8 mouse cellular contexts compared by ENCODE assay signal in the genomic region with DNA sequence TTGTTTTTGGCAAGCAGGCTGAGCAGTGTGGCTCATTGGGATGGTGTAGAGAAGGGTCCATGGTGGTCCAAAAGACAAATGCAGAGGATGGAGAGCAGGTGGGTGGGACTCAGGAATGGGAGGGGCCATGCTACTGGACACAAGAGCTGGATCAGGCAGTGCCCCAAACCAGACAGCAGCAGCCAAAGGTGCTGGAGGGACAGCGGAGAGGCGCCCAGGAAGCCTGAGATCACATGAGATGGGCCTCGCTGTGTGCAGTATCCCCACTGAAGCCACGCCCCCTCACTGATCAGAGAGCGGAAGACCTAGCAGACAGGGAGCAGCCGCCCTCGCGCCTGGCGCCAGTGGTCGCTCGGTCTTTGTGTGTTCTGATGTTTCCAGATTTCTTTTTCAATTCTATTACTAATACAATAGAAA. TPM values are rescaled to one million over a fixed set of nuclear protein-coding genes. Genes with fewer than 3 reads are reported as not detected.
DNase-seq lines count a peak whose midpoint lies in the region; ATAC-seq and TF ChIP-seq lines count a peak whose summit lies in the region.

No protein-coding gene starts in this region.

- H3K4me1 ChIP-seq in forebrain, embryonic 15.5 days, result peaks cover 8% of the 10 kb centered on the region
- no peaks in the 10 kb centered on the region for H3K4me1 ChIP-seq in hindbrain, postnatal 0 days (ENCODE audit: insufficient read depth, low read length)
- H3K4me1 ChIP-seq in liver, embryonic 13.5 days (replicated peaks), result peaks cover 14% of the 10 kb centered on the region

- H3K4me3 ChIP-seq in forebrain, embryonic 15.5 days, result peak overlapping the region; percentile 31
- no peak overlapping the region; the same call in 1 of the 2 replicates for H3K4me3 ChIP-seq in hindbrain, postnatal 0 days (ENCODE audit: low read length)
- peak overlapping the region; percentile 42 for H3K4me3 ChIP-seq in liver, embryonic 13.5 days (replicated peaks)

- peak; percentile 85 for DNase-seq in CD4-positive helper T cell, adult 2 months (ENCODE audit: low read depth, low spot score)
- DNase-seq in ZHBTc4 (ENCODE audit: low read depth, low spot score), result peak; percentile 86
- DNase-seq in hindbrain, postnatal 0 days (ENCODE audit: low spot score), result peak; percentile 51
- peak; percentile 57 for DNase-seq in liver, embryonic 13.5 days
- peak; percentile 86 for DNase-seq in naive thymus-derived CD4-positive, alpha-beta T cell, adult 2 months (ENCODE audit: low read depth)
- DNase-seq in thymus, postnatal 14 days, result peak; percentile 88
- no peak for DNase-seq in cerebellum, adult 9-10 months

- no peaks in the 10 kb centered on the region for H3K9me3 ChIP-seq in forebrain, embryonic 15.5 days
- no peaks in the 10 kb centered on the region for H3K9me3 ChIP-seq in hindbrain, postnatal 0 days (ENCODE audit: low read length)
- H3K9me3 ChIP-seq in liver, embryonic 13.5 days (replicated peaks), result no peaks in the 10 kb centered on the region

- WGBS in forebrain, embryonic 15.5 days, result 19% methylated on average over 11 of the region's 11 CpGs
- WGBS in hindbrain, postnatal 0 days, result 28% methylated on average over 11 of the region's 11 CpGs
- WGBS in liver, embryonic 13.5 days (ENCODE audit: insufficient replicate concordance), result under 1% methylated on average over 11 of the region's 11 CpGs

- H3K4me2 ChIP-seq in forebrain, embryonic 15.5 days (replicated peaks), result peak overlapping the region; percentile 47
- peak overlapping the region; percentile 23 for H3K4me2 ChIP-seq in hindbrain, postnatal 0 days (ENCODE audit: low read depth, low read length)
- H3K4me2 ChIP-seq in liver, embryonic 13.5 days, result peak overlapping the region; percentile 66

- TF ChIP-seq CTCF in hindbrain, postnatal 0 days (IDR thresholded peaks at IDR 0.05; ENCODE audit: low read depth), result no peak

- no peak overlapping the region for H3K27ac ChIP-seq in forebrain, embryonic 15.5 days (replicated peaks)
- no peak overlapping the region for H3K27ac ChIP-seq in hindbrain, postnatal 0 days
- no peak overlapping the region for H3K27ac ChIP-seq in liver, embryonic 13.5 days

- ATAC-seq in forebrain, embryonic 15.5 days (replicated peaks), result peak; percentile 72
- ATAC-seq in hindbrain, postnatal 0 days, result peak; percentile 42; the same call in 1 of the 2 replicates
- ATAC-seq in liver, embryonic 13.5 days (ENCODE audit: low read depth), result peak; percentile 65

- H3K27me3 ChIP-seq in forebrain, embryonic 15.5 days, result no peaks in the 10 kb centered on the region
- H3K27me3 ChIP-seq in hindbrain, postnatal 0 days (ENCODE audit: insufficient read depth, low read length), result no peaks in the 10 kb centered on the region
- H3K27me3 ChIP-seq in liver, embryonic 13.5 days, result no peaks in the 10 kb centered on the region

- 0 out of 2 replicates have a peak, but pooled peaks cover 3% of the 10 kb centered on the region for H3K36me3 ChIP-seq in forebrain, embryonic 15.5 days
- H3K36me3 ChIP-seq in hindbrain, postnatal 0 days (ENCODE audit: insufficient read depth, low read length), result no peaks in the 10 kb centered on the region
- H3K36me3 ChIP-seq in liver, embryonic 13.5 days, result no peaks in the 10 kb centered on the region

- peak overlapping the region; percentile 16; the same call in 1 of the 2 replicates for H3K9ac ChIP-seq in forebrain, embryonic 15.5 days (replicated peaks)
- H3K9ac ChIP-seq in hindbrain, postnatal 0 days (replicated peaks; ENCODE audit: low read length), result 0 out of 2 replicates have a peak overlapping the region, but pooled peaks have one; percentile 3
- peak overlapping the region; percentile 57; the same call in 1 of the 2 replicates for H3K9ac ChIP-seq in liver, embryonic 13.5 days

RNA-seq across cellular contexts. Expression of gene Ccdc40, which starts 9.9 kb away (rescaled TPM):
- polyA plus RNA-seq in forebrain, embryonic 15.5 days (2015; fragmentation: Nextera tagmentation; extraction: Ambion mirVana), result 12.9 and 13.7 TPM in 2 replicates
- total RNA-seq in hindbrain, postnatal 0 days (2014; rRNA removed), result 11.5 and 12.5 TPM in 2 replicates
- 9.7 and 10.3 TPM in 2 replicates for polyA plus RNA-seq in hindbrain, postnatal 0 days (2015; fragmentation: Nextera tagmentation; extraction: Ambion mirVana)
- 1.4 and 1.8 TPM in 2 replicates for polyA plus RNA-seq in liver, embryonic 13.5 days (2015; fragmentation: Nextera tagmentation; extraction: Ambion mirVana)

RNA-seq across cellular contexts. Expression of gene Tbc1d16, which starts 10.0 kb away (rescaled TPM):
- polyA plus RNA-seq in forebrain, embryonic 15.5 days (2015; fragmentation: Nextera tagmentation; extraction: Ambion mirVana), result 52.4 and 54.6 TPM in 2 replicates
- 161 and 182 TPM in 2 replicates for total RNA-seq in hindbrain, postnatal 0 days (2014; rRNA removed)
- polyA plus RNA-seq in hindbrain, postnatal 0 days (2015; fragmentation: Nextera tagmentation; extraction: Ambion mirVana), result 42.1 and 43.9 TPM in 2 replicates
- 1.5 and 1.6 TPM in 2 replicates for polyA plus RNA-seq in liver, embryonic 13.5 days (2015; fragmentation: Nextera tagmentation; extraction: Ambion mirVana)

RNA-seq across cellular contexts. Expression of gene Gaa, which starts 29.4 kb away (rescaled TPM):
- polyA plus RNA-seq in forebrain, embryonic 15.5 days (2015; fragmentation: Nextera tagmentation; extraction: Ambion mirVana), result 43.9 and 49.8 TPM in 2 replicates
- 223 and 230 TPM in 2 replicates for total RNA-seq in hindbrain, postnatal 0 days (2014; rRNA removed)
- 123 and 128 TPM in 2 replicates for polyA plus RNA-seq in hindbrain, postnatal 0 days (2015; fragmentation: Nextera tagmentation; extraction: Ambion mirVana)
- polyA plus RNA-seq in liver, embryonic 13.5 days (2015; fragmentation: Nextera tagmentation; extraction: Ambion mirVana), result 17.9 and 21.1 TPM in 2 replicates

Comparison
In these comparisons a context has a peak if more than half of its experiments do, and no peak if none do; other contexts are left out.
1. H3K9ac ChIP-seq: peak in every context shown above with its lines; median percentile 57 in liver, embryonic 13.5 days; 16 in forebrain, embryonic 15.5 days; 3 in hindbrain, postnatal 0 days.
2. RNA of gene Tbc1d16, which starts 10.0 kb away (polyA plus RNA-seq): 52.4 to 54.6 TPM in forebrain, embryonic 15.5 days and 42.1 to 43.9 TPM in hindbrain, postnatal 0 days; 1.5 to 1.6 TPM in liver, embryonic 13.5 days; every median in the first group is over 10 times any median in the second.
3. Peak in every context shown above with its lines, with median percentiles within 50 percentile points of each other: ATAC-seq and H3K4me2 ChIP-seq.